Mouse (Mus musculus) embryonic facial prominence, embryonic 11.5 days (tissue): Measurements from ENCODE around the gene Crebbp. TPM values are rescaled to one million over a fixed set of nuclear protein-coding genes. Genes with fewer than 3 reads are reported as not detected.

Experiments used
- ATAC-seq: fragments of 200-750 bp; cut with Nextera tagmentation; replicated peaks from 2 replicates; pipeline ENCODE4 v1.8.0; 2017; ENCODE audit warnings: low read depth; ENCODE audit not compliant: insufficient number of reproducible peaks, low FRiP score, low TSS enrichment
- DNase-seq: peaks from one replicate; pipeline ENCODE4 v3.0.0-alpha.2; 2015; ENCODE audit warnings: low spot score
- H3K27ac ChIP-seq: fragments of 300-500 bp; sonication (generic); replicated peaks from 2 replicates; pipeline ENCODE4 v1.5.1; 2014; ENCODE audit warnings: mild to moderate bottlenecking, low read depth, low read length, control low read depth
- H3K27me3 ChIP-seq: fragments of 300-500 bp; sonication (generic); 2 replicates; pipeline ENCODE4 v1.6.1; 2014; ENCODE audit warnings: mild to moderate bottlenecking, low read length, moderate library complexity, mixed read lengths; ENCODE audit not compliant: control insufficient read depth, insufficient read depth
- H3K36me3 ChIP-seq: fragments of 300-500 bp; sonication (generic); replicated peaks from 2 replicates; pipeline ENCODE4 v1.6.1; 2014; ENCODE audit warnings: low read depth, mild to moderate bottlenecking, low read length, moderate library complexity, mixed read lengths; ENCODE audit not compliant: control insufficient read depth, insufficient read depth
- H3K4me1 ChIP-seq: fragments of 300-500 bp; sonication (generic); 2 replicates; pipeline ENCODE4 v1.6.1; 2014; ENCODE audit warnings: low read length, mixed read lengths; ENCODE audit not compliant: control insufficient read depth, insufficient read depth
- H3K4me2 ChIP-seq: fragments of 300-500 bp; sonication (generic); 2 replicates; pipeline ENCODE4 v1.6.1; 2014; ENCODE audit warnings: low read depth, mild to moderate bottlenecking, control low read depth, low read length, moderate library complexity
- H3K4me3 ChIP-seq: fragments of 300-500 bp; sonication (generic); 2 replicates; pipeline ENCODE4 v1.5.1; 2014; ENCODE audit warnings: low read depth, low read length, control low read depth
- H3K9ac ChIP-seq: fragments of 300-500 bp; sonication (generic); replicated peaks from 2 replicates; pipeline ENCODE4 v1.6.1; 2014; ENCODE audit warnings: mild to moderate bottlenecking, control low read depth, low read length
- H3K9me3 ChIP-seq: fragments of 300-500 bp; sonication (generic); replicated peaks from 2 replicates; pipeline ENCODE4 v1.6.1; 2016; ENCODE audit warnings: mild to moderate bottlenecking, low read length, inconsistent platforms, mixed read lengths; ENCODE audit not compliant: control insufficient read depth
- WGBS: fragments of 180-500 bp; shearing (Covaris S2); extraction: QIAGEN DNeasy Blood & Tissue Kit; methylation state at CpG from one replicate; pipeline ENCODE4 v1.1.7; 2014; 5-methylcytosine and 5-hydroxymethylcytosine counted together
- polyA plus RNA-seq: library from polyadenylated mRNA; unstranded; fragments of >200 nt; fragmentation: Nextera tagmentation; extraction: Ambion mirVana; gene quantifications from 2 replicates; pipeline ENCODE4 v1.2.1, GENCODE M21; 2014

Crebbp gene
- polyA plus RNA-seq, 1 experiment from 2014 or later = 32.1 TPM

DNA sequence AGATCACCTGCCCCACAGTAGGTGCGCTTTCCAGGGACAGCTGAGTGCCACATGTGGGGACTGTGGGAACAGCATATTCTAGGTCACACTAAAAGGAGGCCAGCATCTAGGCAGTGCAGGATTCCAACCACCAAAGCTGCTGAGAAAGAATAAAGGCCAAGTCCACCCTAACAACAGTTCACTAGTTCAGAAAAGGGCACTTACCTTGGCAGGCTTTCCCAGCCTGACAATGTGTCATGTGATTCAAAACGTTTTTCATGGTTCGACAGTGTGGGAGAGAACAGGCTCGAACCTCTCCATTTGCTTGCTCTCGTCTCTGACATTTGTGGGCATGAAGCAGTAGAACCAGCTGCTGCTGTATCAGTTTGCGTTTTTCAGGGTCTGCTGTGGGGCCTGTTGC is 75.3 kb downstream of the Crebbp start:
- Histone ChIP-seq H3K4me1 (no peaks in the 10 kb centered on the region), H3K36me3 (no peaks in the 10 kb centered on the region; the same call in none of the 2 replicates), H3K27ac (no peak overlapping the region), H3K9me3 (no peaks in the 10 kb centered on the region), H3K4me3 (no peak overlapping the region), H3K4me2 (no peak overlapping the region), H3K9ac (no peak overlapping the region), H3K27me3 (no peaks in the 10 kb centered on the region)
- ATAC-seq = no peak
- WGBS = 88% methylated on average over 6 of the region's 6 CpGs
- DNase-seq = no peak

DNA sequence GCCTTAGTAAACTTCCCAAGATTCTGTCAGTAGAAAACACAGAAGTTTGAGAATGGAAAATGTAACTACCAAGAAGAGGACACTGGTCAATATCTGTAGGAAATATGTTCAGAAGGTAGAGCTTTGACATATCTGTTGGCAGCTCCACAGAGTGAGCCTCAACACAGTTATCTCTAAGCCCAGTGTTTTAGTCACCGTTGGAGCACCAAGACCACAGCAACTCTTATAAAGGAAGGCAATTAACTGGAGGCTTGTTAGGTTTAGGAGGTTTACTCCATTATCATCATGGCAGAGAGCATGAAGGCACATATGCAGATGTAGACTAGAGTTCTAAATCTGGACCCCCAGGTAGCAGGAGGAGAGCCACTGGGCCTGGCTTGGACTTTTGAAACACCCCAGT is 80.0 kb downstream of the Crebbp start:
- H3K4me1 ChIP-seq = no peaks in the 10 kb centered on the region
- 88% methylated on average over 1 of the region's 1 CpGs for WGBS
- H3K36me3 ChIP-seq = no peaks in the 10 kb centered on the region; the same call in none of the 2 replicates
- H3K27ac ChIP-seq = no peak overlapping the region
- no peaks in the 10 kb centered on the region for H3K9me3 ChIP-seq
- H3K9ac ChIP-seq = no peak overlapping the region
- no peak overlapping the region for H3K4me2 ChIP-seq
- DNase-seq (no peak), ATAC-seq (no peak)
- no peak overlapping the region for H3K4me3 ChIP-seq
- no peaks in the 10 kb centered on the region for H3K27me3 ChIP-seq

DNA sequence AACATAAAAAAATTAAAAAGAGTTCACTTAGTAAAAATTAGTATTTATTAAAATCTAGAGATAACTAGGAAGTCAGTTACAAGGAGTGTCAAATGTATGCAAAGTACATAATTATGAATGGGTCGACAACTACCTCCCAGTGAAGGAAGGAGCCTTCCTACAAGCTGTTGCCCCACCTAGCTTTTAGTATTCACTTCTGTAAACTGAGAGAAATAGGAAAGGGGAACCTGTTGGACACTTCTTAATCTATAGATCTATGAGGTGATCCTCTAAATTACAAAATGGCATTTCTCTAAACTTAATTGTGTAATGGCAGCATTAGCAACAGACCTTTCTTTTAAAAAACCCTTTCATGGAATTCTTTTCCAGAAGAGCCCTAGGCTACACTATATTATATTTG is 84.9 kb downstream of the Crebbp start:
- Histone ChIP-seq H3K9ac (no peak overlapping the region), H3K27ac (no peak overlapping the region), H3K4me2 (no peak overlapping the region), H3K4me3 (no peak overlapping the region), H3K36me3 (peaks cover 3% of the 10 kb centered on the region), H3K9me3 (no peaks in the 10 kb centered on the region), H3K27me3 (no peaks in the 10 kb centered on the region), H3K4me1 (no peaks in the 10 kb centered on the region)
- WGBS = 89% methylated on average over 1 of the region's 1 CpGs
- ATAC-seq (no peak), DNase-seq (no peak)

- DNase-seq (no peak), ATAC-seq (no peak)
- no peaks in the 10 kb centered on the region for H3K4me1 ChIP-seq
- H3K36me3 ChIP-seq = peaks cover 16% of the 10 kb centered on the region
- H3K27me3 ChIP-seq = no peaks in the 10 kb centered on the region
- H3K9me3 ChIP-seq = no peaks in the 10 kb centered on the region
- 97% methylated on average over 4 of the region's 4 CpGs for WGBS
- H3K9ac ChIP-seq = no peak overlapping the region
- no peak overlapping the region for H3K27ac ChIP-seq
- no peak overlapping the region for H3K4me3 ChIP-seq
- H3K4me2 ChIP-seq = no peak overlapping the region
Measured at GRCm38 (mm10) chr16:4117072-4117471, 96.7 kb downstream of the Crebbp start.

- no peak overlapping the region for H3K4me3 ChIP-seq
- H3K4me1 ChIP-seq = no peaks in the 10 kb centered on the region
- H3K9ac ChIP-seq = no peak overlapping the region
- peaks cover 8% of the 10 kb centered on the region for H3K36me3 ChIP-seq
- H3K27ac ChIP-seq = no peak overlapping the region
- DNase-seq = no peak
- H3K9me3 ChIP-seq = no peaks in the 10 kb centered on the region
- H3K27me3 ChIP-seq = no peaks in the 10 kb centered on the region
- no peak for ATAC-seq
- 90% methylated on average over 2 of the region's 2 CpGs for WGBS
- H3K4me2 ChIP-seq = no peak overlapping the region
Measured at GRCm38 (mm10) chr16:4100374-4100773, 113.4 kb downstream of the Crebbp start.

GRCm38 (mm10) chr16:4097521-4097920 is 116.3 kb downstream of the Crebbp start:
- Histone ChIP-seq H3K27me3 (no peaks in the 10 kb centered on the region), H3K9me3 (no peaks in the 10 kb centered on the region), H3K4me3 (no peak overlapping the region), H3K36me3 (peaks cover 11% of the 10 kb centered on the region), H3K27ac (no peak overlapping the region), H3K9ac (no peak overlapping the region), H3K4me2 (no peak overlapping the region), H3K4me1 (no peaks in the 10 kb centered on the region)
- WGBS = 94% methylated on average over 1 of the region's 1 CpGs
- no peak for DNase-seq
- ATAC-seq = no peak

GRCm38 (mm10) chr16:4096898-4097297 is 116.9 kb downstream of the Crebbp start:
- DNase-seq (no peak), ATAC-seq (no peak)
- no peak overlapping the region for H3K4me3 ChIP-seq
- no peaks in the 10 kb centered on the region for H3K9me3 ChIP-seq
- no peaks in the 10 kb centered on the region for H3K27me3 ChIP-seq
- H3K36me3 ChIP-seq = peaks cover 14% of the 10 kb centered on the region
- no peak overlapping the region for H3K27ac ChIP-seq
- H3K4me1 ChIP-seq = no peaks in the 10 kb centered on the region
- no peak overlapping the region for H3K9ac ChIP-seq
- H3K4me2 ChIP-seq = no peak overlapping the region

DNA sequence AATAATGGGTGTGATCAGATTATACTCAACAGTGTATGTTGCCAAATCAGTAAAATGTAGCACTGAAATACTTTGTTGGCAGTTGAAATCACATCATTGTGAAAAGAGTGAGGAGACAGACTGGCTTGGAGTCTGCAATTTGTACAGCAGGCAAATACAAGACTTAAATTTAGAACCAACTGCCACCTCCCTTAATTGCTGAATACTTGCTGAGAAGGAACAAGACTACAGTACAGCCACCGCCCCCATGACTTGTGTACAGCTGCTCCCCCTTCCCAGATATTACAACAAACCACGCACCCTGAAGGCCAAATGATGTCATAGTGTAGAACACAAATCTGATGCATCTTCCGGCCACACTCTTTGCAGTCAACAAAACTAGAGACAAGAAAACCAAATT is 117.7 kb downstream of the Crebbp start:
- Histone ChIP-seq H3K27ac (no peak overlapping the region), H3K27me3 (no peaks in the 10 kb centered on the region), H3K9ac (no peak overlapping the region), H3K9me3 (no peaks in the 10 kb centered on the region), H3K4me1 (no peaks in the 10 kb centered on the region), H3K4me2 (no peak overlapping the region), H3K4me3 (no peak overlapping the region), H3K36me3 (peaks cover 14% of the 10 kb centered on the region)
- WGBS = 92% methylated on average over 3 of the region's 3 CpGs
- ATAC-seq = no peak
- no peak for DNase-seq
